Mouse (Mus musculus): ENCODE measurements at regions not wholly inside any gene's neighbourhood (a gene's known extent, or its start where the extent isn't known, plus 50 kb on each side); places are given as distances from the start of the nearest gene placed in this dataset.

GRCm38 (mm10) chr4:150800774-150801173, 52.9 kb upstream of the Errfi1 start:
- DNase-seq (ENCODE audit: low read depth, low spot score) (no peak), ATAC-seq (no peak)
- POLR2A ChIA-PET = no interaction called here
- in situ Hi-C loops (cut with MboI; ENCODE audit: low pct_unique_long_range_greater_than_20kb) = loop anchor here (5.0 kb wide), 1 partner anchor 37 kb away; no protein-coding TSS in a partner anchor
- H3K27me3 ChIP-seq = no peaks in the 10 kb centered on the region
- CTCF ChIA-PET = no interaction called here
- TF ChIP-seq CTCF (IDR thresholded peaks at IDR 0.05) = no peak

GRCm38 (mm10) chr4:150799550-150800398, 53.9 kb upstream of the Errfi1 start:
- POLR2A ChIA-PET = interaction anchor here (0.6 to 1.8 kb wide), 7 partner anchors 11 to 102 kb away, joined by 3 to 7 read pairs (median 6); no protein-coding TSS in a partner anchor
- peak; percentile 51 for ATAC-seq
- DNase-seq (ENCODE audit: low read depth, low spot score) = peak; percentile 81
- no peaks in the 10 kb centered on the region for H3K27me3 ChIP-seq
- in situ Hi-C loops (cut with MboI; ENCODE audit: low pct_unique_long_range_greater_than_20kb) = loop anchor here (5.0 kb wide), 3 partner anchors 38 to 92 kb away; no protein-coding TSS in a partner anchor
- CTCF ChIA-PET = interaction anchor here (0.8 to 2.1 kb wide), 5 partner anchors 10 to 92 kb away, joined by 3 to 9 read pairs (median 3); no protein-coding TSS in a partner anchor
- TF ChIP-seq CTCF (IDR thresholded peaks at IDR 0.05) = no peak

- in situ Hi-C loops (cut with MboI; ENCODE audit: low pct_unique_long_range_greater_than_20kb) = loop anchor here (5.0 kb wide), 2 partner anchors 52 to 92 kb away; no protein-coding TSS in a partner anchor
- TF ChIP-seq CTCF (IDR thresholded peaks at IDR 0.05) = no peak
- CTCF ChIA-PET = interaction anchor here (0.8 to 2.1 kb wide), 8 partner anchors 10 to 106 kb away, joined by 3 to 9 read pairs (median 3); no protein-coding TSS in a partner anchor
- POLR2A ChIA-PET = interaction anchor here (0.8 to 1.8 kb wide), 11 partner anchors 10 to 94 kb away, joined by 3 to 7 read pairs (median 5); no protein-coding TSS in a partner anchor
- peak; percentile 73 for ATAC-seq
- peak; percentile 90 for DNase-seq (ENCODE audit: low read depth, low spot score)
- no peaks in the 10 kb centered on the region for H3K27me3 ChIP-seq
Observed at GRCm38 (mm10) chr4:150798783-150799530, 54.8 kb upstream of the Errfi1 start.

- ChIA-PET CTCF (interaction anchor here (0.9 to 2.1 kb wide), 8 partner anchors 9 to 106 kb away, joined by 3 to 9 read pairs (median 4); no protein-coding TSS in a partner anchor), POLR2A (interaction anchor here (0.8 to 1.8 kb wide), 8 partner anchors 9 to 91 kb away, joined by 3 to 7 read pairs (median 4); no protein-coding TSS in a partner anchor)
- no peak for ATAC-seq
- no peak for DNase-seq (ENCODE audit: low read depth, low spot score)
- no peak for TF ChIP-seq CTCF (IDR thresholded peaks at IDR 0.05)
- H3K27me3 ChIP-seq = no peaks in the 10 kb centered on the region
- in situ Hi-C loops (cut with MboI; ENCODE audit: low pct_unique_long_range_greater_than_20kb) = loop anchor here (5.0 kb wide), 2 partner anchors 51 to 91 kb away; no protein-coding TSS in a partner anchor
Observed at GRCm38 (mm10) chr4:150798281-150798680, 55.4 kb upstream of the Errfi1 start.

GRCm38 (mm10) chr4:150797057-150797456, 56.7 kb upstream of the Errfi1 start:
- TF ChIP-seq CTCF (IDR thresholded peaks at IDR 0.05) = no peak
- CTCF ChIA-PET = interaction anchor here (0.9 to 1.6 kb wide), 3 partner anchors 12 to 51 kb away, joined by 3 to 5 read pairs (median 3); no protein-coding TSS in a partner anchor

GRCm38 (mm10) chr4:150794878-150795277, 58.8 kb upstream of the Errfi1 start:
- POLR2A ChIA-PET = no interaction called here
- CTCF ChIA-PET = no interaction called here
- in situ Hi-C loops (cut with MboI; ENCODE audit: low pct_unique_long_range_greater_than_20kb) = loop anchor here (5.0 kb wide), 2 partner anchors 48 to 88 kb away; no protein-coding TSS in a partner anchor
- H3K27me3 ChIP-seq = no peaks in the 10 kb centered on the region
- no peak for ATAC-seq
- no peak for DNase-seq (ENCODE audit: low read depth, low spot score)
- no peak for TF ChIP-seq CTCF (IDR thresholded peaks at IDR 0.05)

More at GRCm38 (mm10) chr4:150797057-150797456, 56.7 kb upstream of the Errfi1 start:
- no peak for DNase-seq (ENCODE audit: low read depth, low spot score)
- POLR2A ChIA-PET = interaction anchor here (0.5 to 0.6 kb wide), 2 partner anchors 66 to 733 kb away, joined by 4 to 5 read pairs; no protein-coding TSS in a partner anchor
- no peak for ATAC-seq
- no peaks in the 10 kb centered on the region for H3K27me3 ChIP-seq
- in situ Hi-C loops (cut with MboI; ENCODE audit: low pct_unique_long_range_greater_than_20kb) = loop anchor here (5.0 kb wide), 2 partner anchors 50 to 90 kb away; no protein-coding TSS in a partner anchor

GRCm38 (mm10) chr4:150794257-150794794, 59.4 kb upstream of the Errfi1 start:
- no peaks in the 10 kb centered on the region for H3K27me3 ChIP-seq
- CTCF ChIA-PET = no interaction called here
- DNase-seq (ENCODE audit: low read depth, low spot score) = no peak
- TF ChIP-seq CTCF (IDR thresholded peaks at IDR 0.05) = no peak
- no peak for ATAC-seq
- POLR2A ChIA-PET = no interaction called here
- in situ Hi-C loops (cut with MboI; ENCODE audit: low pct_unique_long_range_greater_than_20kb) = no loop called here

GRCm38 (mm10) chr4:150793146-150793545, 60.6 kb upstream of the Errfi1 start:
- ChIA-PET CTCF (no interaction called here), POLR2A (interaction anchor here (0.7 kb wide), 1 partner anchor 245 kb away, joined by 5 read pairs; no protein-coding TSS in a partner anchor)
- ATAC-seq = no peak
- no peaks in the 10 kb centered on the region for H3K27me3 ChIP-seq
- no peak for TF ChIP-seq CTCF (IDR thresholded peaks at IDR 0.05)
- in situ Hi-C loops (cut with MboI; ENCODE audit: low pct_unique_long_range_greater_than_20kb) = no loop called here
- DNase-seq (ENCODE audit: low read depth, low spot score) = no peak

- POLR2A ChIA-PET = interaction anchor here (0.7 to 1.1 kb wide), 2 partner anchors 10 to 11 kb away, joined by 3 to 4 read pairs; no protein-coding TSS in a partner anchor
- in situ Hi-C loops (cut with MboI; ENCODE audit: low pct_unique_long_range_greater_than_20kb) = no loop called here
- CTCF ChIA-PET = interaction anchor here (0.7 to 1.1 kb wide), 2 partner anchors 10 to 78 kb away, joined by 3 read pairs; no protein-coding TSS in a partner anchor
- no peak for DNase-seq (ENCODE audit: low read depth, low spot score)
- H3K27me3 ChIP-seq = no peaks in the 10 kb centered on the region
- no peak for TF ChIP-seq CTCF (IDR thresholded peaks at IDR 0.05)
- no peak for ATAC-seq
Observed at GRCm38 (mm10) chr4:150789166-150789565, 64.6 kb upstream of the Errfi1 start.

GRCm38 (mm10) chr4:150787113-150787512, 66.6 kb upstream of the Errfi1 start:
- CTCF ChIA-PET = no interaction called here
- DNase-seq (ENCODE audit: low read depth, low spot score) = no peak
- in situ Hi-C loops (cut with MboI; ENCODE audit: low pct_unique_long_range_greater_than_20kb) = no loop called here
- POLR2A ChIA-PET = no interaction called here
- no peak for ATAC-seq
- no peak for TF ChIP-seq CTCF (IDR thresholded peaks at IDR 0.05)
- H3K27me3 ChIP-seq = no peaks in the 10 kb centered on the region
